Mouse (Mus musculus): ENCODE measurements at regions not wholly inside any gene's neighbourhood (a gene's known extent, or its start where the extent isn't known, plus 50 kb on each side); places are given as distances from the start of the nearest gene placed in this dataset.

DNA sequence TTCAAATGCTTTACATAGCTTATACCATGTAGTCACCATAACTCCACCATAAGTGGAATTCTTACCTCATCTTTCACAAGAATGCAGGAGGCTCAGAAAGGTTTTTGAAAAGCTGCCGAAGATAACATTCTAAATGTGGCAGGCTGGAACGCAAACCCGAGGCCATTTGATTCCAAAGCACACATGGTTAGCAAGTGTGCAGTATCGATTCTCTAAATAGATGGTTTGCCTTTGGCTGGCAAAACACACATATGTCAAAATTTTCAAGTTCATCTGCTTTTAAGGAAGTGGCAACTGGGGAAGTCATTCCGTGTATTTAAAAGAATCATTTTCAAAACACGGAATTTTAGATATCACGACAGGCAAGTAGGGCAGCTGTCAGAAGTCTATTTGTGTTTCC is 609.8 kb downstream of the Actr3 start:
- no peak for ATAC-seq (ENCODE audit: insufficient read depth, low FRiP score, low TSS enrichment)
- no peak overlapping the region for H3K27ac ChIP-seq (ENCODE audit: low read depth, low read length)
- no peaks in the 10 kb centered on the region for H3K36me3 ChIP-seq (ENCODE audit: control insufficient read depth, insufficient read depth, low read length)
- H3K27me3 ChIP-seq (ENCODE audit: control insufficient read depth, insufficient read depth, low read length), result no peaks in the 10 kb centered on the region
- H3K4me2 ChIP-seq (ENCODE audit: low read depth), result no peak overlapping the region
- H3K4me1 ChIP-seq (ENCODE audit: control insufficient read depth, insufficient read depth, low read length), result no peaks in the 10 kb centered on the region
- 93% methylated on average over 7 of the region's 7 CpGs for WGBS
- H3K9me3 ChIP-seq (ENCODE audit: control insufficient read depth, low read length), result no peaks in the 10 kb centered on the region
- no peak overlapping the region for H3K9ac ChIP-seq (ENCODE audit: low read length)
- no peak overlapping the region for H3K4me3 ChIP-seq (ENCODE audit: low read depth, low read length)
- DNase-seq (ENCODE audit: low spot score), result no peak

DNA sequence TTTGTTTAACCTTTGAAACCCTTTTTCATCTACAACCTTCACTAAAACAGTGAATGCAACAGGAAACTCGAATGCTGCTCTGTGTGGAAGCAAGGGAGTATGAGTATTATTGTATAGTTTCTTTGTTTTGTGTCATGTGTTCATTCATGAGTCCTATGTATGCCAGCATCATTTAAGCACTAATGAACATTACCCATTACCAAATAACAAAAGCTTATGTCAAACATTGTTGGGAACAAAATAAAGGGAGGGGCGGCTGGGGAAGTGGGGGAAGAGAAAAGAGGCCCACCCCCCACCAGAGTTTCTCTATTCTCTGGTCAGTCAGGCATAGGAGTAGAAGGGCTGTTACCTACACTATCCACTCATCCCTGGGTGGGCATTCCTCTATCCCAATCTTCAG is 642.5 kb downstream of the Actr3 start:
- H3K4me1 ChIP-seq (ENCODE audit: control insufficient read depth, insufficient read depth, low read length), result no peaks in the 10 kb centered on the region
- no peak overlapping the region for H3K9ac ChIP-seq (ENCODE audit: low read length)
- no peak overlapping the region for H3K4me3 ChIP-seq (ENCODE audit: low read depth, low read length)
- H3K27ac ChIP-seq (ENCODE audit: low read depth, low read length), result no peak overlapping the region
- no peaks in the 10 kb centered on the region for H3K27me3 ChIP-seq (ENCODE audit: control insufficient read depth, insufficient read depth, low read length)
- DNase-seq (ENCODE audit: low spot score) (no peak), ATAC-seq (ENCODE audit: insufficient read depth, low FRiP score, low TSS enrichment) (no peak)
- H3K36me3 ChIP-seq (ENCODE audit: control insufficient read depth, insufficient read depth, low read length), result no peaks in the 10 kb centered on the region
- no peak overlapping the region for H3K4me2 ChIP-seq (ENCODE audit: low read depth)
- H3K9me3 ChIP-seq (ENCODE audit: control insufficient read depth, low read length), result no peaks in the 10 kb centered on the region
- 69% methylated on average over 2 of the region's 2 CpGs for WGBS

GRCm38 (mm10) chr1:124790646-124791045 is 644.9 kb downstream of the Actr3 start:
- H3K36me3 ChIP-seq (ENCODE audit: control insufficient read depth, insufficient read depth, low read length), result no peaks in the 10 kb centered on the region
- no peak overlapping the region for H3K4me2 ChIP-seq (ENCODE audit: low read depth)
- WGBS, result 71% methylated on average over 2 of the region's 2 CpGs
- ATAC-seq (ENCODE audit: insufficient read depth, low FRiP score, low TSS enrichment) (no peak), DNase-seq (ENCODE audit: low spot score) (no peak)
- H3K9ac ChIP-seq (ENCODE audit: low read length), result no peak overlapping the region
- H3K9me3 ChIP-seq (ENCODE audit: control insufficient read depth, low read length), result no peaks in the 10 kb centered on the region
- H3K27me3 ChIP-seq (ENCODE audit: control insufficient read depth, insufficient read depth, low read length), result no peaks in the 10 kb centered on the region
- no peak overlapping the region for H3K27ac ChIP-seq (ENCODE audit: low read depth, low read length)
- H3K4me1 ChIP-seq (ENCODE audit: control insufficient read depth, insufficient read depth, low read length), result no peaks in the 10 kb centered on the region
- H3K4me3 ChIP-seq (ENCODE audit: low read depth, low read length), result no peak overlapping the region

DNA sequence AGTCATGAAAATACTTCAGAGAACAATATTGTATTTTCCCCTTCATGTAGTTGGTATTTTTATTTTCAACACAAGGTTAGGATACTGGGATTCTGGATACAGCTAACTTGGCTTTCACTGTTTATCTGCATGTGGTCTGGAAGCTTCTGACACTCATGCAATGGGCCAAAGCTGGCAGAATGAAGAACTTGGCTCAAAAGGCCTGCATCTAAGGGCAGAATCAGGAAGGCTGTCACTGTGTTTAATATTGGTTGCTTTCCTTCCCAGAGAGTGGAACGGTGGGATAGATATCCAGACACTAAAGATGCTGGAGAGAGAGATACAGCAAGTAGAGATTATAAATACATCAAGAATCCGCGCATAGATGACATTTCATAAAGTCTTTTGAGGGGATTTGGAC is 645.4 kb downstream of the Actr3 start:
- ATAC-seq (ENCODE audit: insufficient read depth, low FRiP score, low TSS enrichment) (no peak), DNase-seq (ENCODE audit: low spot score) (no peak)
- Histone ChIP-seq H3K9ac (ENCODE audit: low read length) (no peak overlapping the region), H3K9me3 (ENCODE audit: control insufficient read depth, low read length) (no peaks in the 10 kb centered on the region), H3K36me3 (ENCODE audit: control insufficient read depth, insufficient read depth, low read length) (no peaks in the 10 kb centered on the region), H3K4me1 (ENCODE audit: control insufficient read depth, insufficient read depth, low read length) (no peaks in the 10 kb centered on the region), H3K27me3 (ENCODE audit: control insufficient read depth, insufficient read depth, low read length) (no peaks in the 10 kb centered on the region), H3K27ac (ENCODE audit: low read depth, low read length) (no peak overlapping the region), H3K4me3 (ENCODE audit: low read depth, low read length) (no peak overlapping the region), H3K4me2 (ENCODE audit: low read depth) (no peak overlapping the region)
- 86% methylated on average over 3 of the region's 3 CpGs for WGBS

GRCm38 (mm10) chr1:124783066-124783465 is 652.5 kb downstream of the Actr3 start:
- no peak overlapping the region for H3K4me3 ChIP-seq (ENCODE audit: low read depth, low read length)
- no peak overlapping the region for H3K27ac ChIP-seq (ENCODE audit: low read depth, low read length)
- H3K27me3 ChIP-seq (ENCODE audit: control insufficient read depth, insufficient read depth, low read length), result no peaks in the 10 kb centered on the region
- H3K4me2 ChIP-seq (ENCODE audit: low read depth), result no peak overlapping the region
- DNase-seq (ENCODE audit: low spot score) (no peak), ATAC-seq (ENCODE audit: insufficient read depth, low FRiP score, low TSS enrichment) (no peak)
- no peak overlapping the region for H3K9ac ChIP-seq (ENCODE audit: low read length)
- WGBS, result 86% methylated on average over 2 of the region's 2 CpGs
- H3K9me3 ChIP-seq (ENCODE audit: control insufficient read depth, low read length), result no peaks in the 10 kb centered on the region
- no peaks in the 10 kb centered on the region for H3K36me3 ChIP-seq (ENCODE audit: control insufficient read depth, insufficient read depth, low read length)
- no peaks in the 10 kb centered on the region for H3K4me1 ChIP-seq (ENCODE audit: control insufficient read depth, insufficient read depth, low read length)

GRCm38 (mm10) chr1:124777685-124778084 is 657.8 kb downstream of the Actr3 start:
- Histone ChIP-seq H3K36me3 (ENCODE audit: control insufficient read depth, insufficient read depth, low read length) (no peaks in the 10 kb centered on the region), H3K4me3 (ENCODE audit: low read depth, low read length) (no peak overlapping the region), H3K27ac (ENCODE audit: low read depth, low read length) (no peak overlapping the region), H3K4me1 (ENCODE audit: control insufficient read depth, insufficient read depth, low read length) (no peaks in the 10 kb centered on the region), H3K4me2 (ENCODE audit: low read depth) (no peak overlapping the region), H3K9me3 (ENCODE audit: control insufficient read depth, low read length) (no peaks in the 10 kb centered on the region), H3K27me3 (ENCODE audit: control insufficient read depth, insufficient read depth, low read length) (no peaks in the 10 kb centered on the region), H3K9ac (ENCODE audit: low read length) (no peak overlapping the region)
- DNase-seq (ENCODE audit: low spot score) (no peak), ATAC-seq (ENCODE audit: insufficient read depth, low FRiP score, low TSS enrichment) (no peak)
- 92% methylated on average over 2 of the region's 2 CpGs for WGBS

DNA sequence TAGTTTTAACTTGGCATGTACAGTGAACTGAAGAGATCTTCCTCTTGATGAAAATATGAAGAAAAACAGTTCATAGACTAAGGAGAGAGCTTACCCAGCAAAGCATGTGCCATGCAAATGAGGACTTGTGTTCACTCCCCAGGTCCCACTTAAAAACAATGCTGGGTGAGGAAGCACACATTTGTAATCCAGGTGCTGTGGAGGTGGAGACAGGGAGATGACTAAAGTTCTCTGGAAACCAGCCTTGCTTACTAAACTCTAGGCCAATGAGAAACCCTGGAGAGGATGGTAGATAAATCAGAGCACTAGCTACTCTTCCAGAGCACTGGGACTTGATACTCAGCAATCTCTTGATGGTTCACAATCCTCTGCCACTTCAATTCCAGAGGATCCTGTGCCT is 678.8 kb downstream of the Actr3 start:
- H3K4me1 ChIP-seq (ENCODE audit: control insufficient read depth, insufficient read depth, low read length), result no peaks in the 10 kb centered on the region
- no peak overlapping the region for H3K4me3 ChIP-seq (ENCODE audit: low read depth, low read length)
- no peaks in the 10 kb centered on the region for H3K36me3 ChIP-seq (ENCODE audit: control insufficient read depth, insufficient read depth, low read length)
- DNase-seq (ENCODE audit: low spot score) (no peak), ATAC-seq (ENCODE audit: insufficient read depth, low FRiP score, low TSS enrichment) (no peak)
- no peaks in the 10 kb centered on the region for H3K27me3 ChIP-seq (ENCODE audit: control insufficient read depth, insufficient read depth, low read length)
- H3K27ac ChIP-seq (ENCODE audit: low read depth, low read length), result no peak overlapping the region
- no peak overlapping the region for H3K4me2 ChIP-seq (ENCODE audit: low read depth)
- no peaks in the 10 kb centered on the region for H3K9me3 ChIP-seq (ENCODE audit: control insufficient read depth, low read length)
- H3K9ac ChIP-seq (ENCODE audit: low read length), result no peak overlapping the region

GRCm38 (mm10) chr1:124739777-124740176 is 694.4 kb upstream of the Dpp10 start:
- DNase-seq (ENCODE audit: low spot score) (no peak), ATAC-seq (ENCODE audit: insufficient read depth, low FRiP score, low TSS enrichment) (no peak)
- 93% methylated on average over 3 of the region's 3 CpGs for WGBS
- Histone ChIP-seq H3K4me2 (ENCODE audit: low read depth) (no peak overlapping the region), H3K36me3 (ENCODE audit: control insufficient read depth, insufficient read depth, low read length) (no peaks in the 10 kb centered on the region), H3K4me3 (ENCODE audit: low read depth, low read length) (no peak overlapping the region), H3K9ac (ENCODE audit: low read length) (no peak overlapping the region), H3K27me3 (ENCODE audit: control insufficient read depth, insufficient read depth, low read length) (no peaks in the 10 kb centered on the region), H3K9me3 (ENCODE audit: control insufficient read depth, low read length) (no peaks in the 10 kb centered on the region), H3K4me1 (ENCODE audit: control insufficient read depth, insufficient read depth, low read length) (no peaks in the 10 kb centered on the region), H3K27ac (ENCODE audit: low read depth, low read length) (no peak overlapping the region)

DNA sequence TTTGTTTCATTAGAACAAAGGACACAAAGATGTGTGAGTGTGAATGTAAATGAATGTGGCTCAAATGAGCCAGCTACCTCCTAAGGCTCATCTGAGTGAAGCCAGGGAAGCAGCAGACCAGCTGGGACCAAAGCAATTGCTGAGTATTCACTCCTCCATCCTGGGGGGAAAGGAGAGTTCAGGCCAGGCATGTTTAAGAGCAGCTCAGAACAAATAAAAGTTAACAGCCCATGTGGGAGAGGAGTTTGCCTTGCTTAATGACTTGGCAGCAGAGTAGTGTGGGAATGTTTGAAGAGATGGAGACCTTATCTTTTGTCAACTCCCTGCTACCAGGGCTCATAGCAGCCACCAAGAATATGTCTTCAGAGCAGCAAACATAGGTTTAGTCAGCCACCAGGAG is 685.0 kb upstream of the Dpp10 start:
- Histone ChIP-seq H3K4me2 (ENCODE audit: low read depth) (no peak overlapping the region), H3K27me3 (ENCODE audit: control insufficient read depth, insufficient read depth, low read length) (no peaks in the 10 kb centered on the region), H3K27ac (ENCODE audit: low read depth, low read length) (no peak overlapping the region), H3K4me3 (ENCODE audit: low read depth, low read length) (no peak overlapping the region), H3K9me3 (ENCODE audit: control insufficient read depth, low read length) (no peaks in the 10 kb centered on the region), H3K4me1 (ENCODE audit: control insufficient read depth, insufficient read depth, low read length) (no peaks in the 10 kb centered on the region), H3K36me3 (ENCODE audit: control insufficient read depth, insufficient read depth, low read length) (no peaks in the 10 kb centered on the region), H3K9ac (ENCODE audit: low read length) (no peak overlapping the region)
- ATAC-seq (ENCODE audit: insufficient read depth, low FRiP score, low TSS enrichment) (no peak), DNase-seq (ENCODE audit: low spot score) (no peak)

Measured in neural tube, embryonic 11.5 days (tissue).